Mouse (Mus musculus) spleen, postnatal 4 days (tissue): ENCODE results near the gene Mlana.

Experiments
- DNase-seq, 2 experiments: peaks; one replicate each; pipeline ENCODE4 v3.0.0; 2022; ENCODE audit warnings: low spot score in 2 of 2

The Mlana gene

GRCm38 (mm10) chr19:29675562-29676078, 22.0 kb upstream of the Mlana start:
- no peak for DNase-seq

- no peak for DNase-seq
Observed at GRCm38 (mm10) chr19:29676479-29677193, 21.0 kb upstream of the Mlana start.

GRCm38 (mm10) chr19:29678181-29678778, 19.3 kb upstream of the Mlana start:
- DNase-seq: no peak

GRCm38 (mm10) chr19:29680182-29681152, 17.2 kb upstream of the Mlana start:
- DNase-seq: no peak

GRCm38 (mm10) chr19:29683844-29684540, 13.6 kb upstream of the Mlana start:
- peak; percentile 68 to 90 for DNase-seq

- no peak for DNase-seq
Observed at GRCm38 (mm10) chr19:29695071-29695470, 2.6 kb upstream of the Mlana start.

GRCm38 (mm10) chr19:29696309-29696708, 1.3 kb upstream of the Mlana start:
- DNase-seq: peak in 1 of 2 experiments; percentile 19

- DNase-seq: no peak
Observed at GRCm38 (mm10) chr19:29696840-29697239, 784 bp upstream of the Mlana start.

- DNase-seq: no peak
Observed at GRCm38 (mm10) chr19:29701707-29702106, 4.1 kb downstream of the Mlana start.

- DNase-seq: no peak
Observed at GRCm38 (mm10) chr19:29704436-29704835, 6.8 kb downstream of the Mlana start.

GRCm38 (mm10) chr19:29707314-29707898, 9.8 kb downstream of the Mlana start:
- DNase-seq: no peak

- no peak for DNase-seq
Observed at GRCm38 (mm10) chr19:29708003-29708402, 10.4 kb downstream of the Mlana start.

- no peak for DNase-seq
Observed at GRCm38 (mm10) chr19:29708461-29708860, 10.8 kb downstream of the Mlana start.

GRCm38 (mm10) chr19:29709461-29709860, 11.8 kb downstream of the Mlana start:
- DNase-seq: no peak

- DNase-seq: no peak
Observed at GRCm38 (mm10) chr19:29713451-29713850, 15.8 kb downstream of the Mlana start.

GRCm38 (mm10) chr19:29717854-29718253, 20.2 kb downstream of the Mlana start:
- no peak for DNase-seq

- no peak for DNase-seq
Observed at GRCm38 (mm10) chr19:29718476-29718875, 20.9 kb downstream of the Mlana start.

GRCm38 (mm10) chr19:29735421-29735820, 37.8 kb downstream of the Mlana start:
- no peak for DNase-seq

GRCm38 (mm10) chr19:29739608-29740007, 42.0 kb downstream of the Mlana start:
- DNase-seq: no peak

GRCm38 (mm10) chr19:29740661-29741060, 43.0 kb downstream of the Mlana start:
- no peak for DNase-seq

- no peak for DNase-seq
Observed at GRCm38 (mm10) chr19:29743531-29743930, 45.9 kb downstream of the Mlana start.
